Mouse (Mus musculus) gastrocnemius, adult 8-10 months (tissue): Measurements from ENCODE around the gene Samd9l. TPM values are rescaled to one million over a fixed set of nuclear protein-coding genes. Genes with fewer than 3 reads are reported as not detected.
A peak's percentile ranks its signal among the peaks of the same experiment; 100 is the strongest.
"Not testable (repeated sequence)": the region's sequence is repeated elsewhere in the genome, so short reads cannot be mapped to it uniquely, and the experiment has no call there.

Experiments
- DNase-seq, 2 experiments: peaks; one replicate each; pipeline ENCODE4 v3.0.0; 2022; ENCODE audit warnings: low spot score in 2 of 2
- total RNA-seq, 4 experiments: library from RNA; stranded (reverse); gene quantifications; 2 replicates each; pipeline ENCODE4 v1.2.4; 2022

Samd9l gene
- 1 to 10 TPM; 2.4 to 4.3 (median 3.4) TPM for total RNA-seq

- DNase-seq, result peak; percentile 31 to 43
These were observed at the start of gene Samd9l for GRCm38 (mm10) chr6:3399340-3400068. Gene Samd9l, minus strand, starts transcription at chr6:3399572.

DNA sequence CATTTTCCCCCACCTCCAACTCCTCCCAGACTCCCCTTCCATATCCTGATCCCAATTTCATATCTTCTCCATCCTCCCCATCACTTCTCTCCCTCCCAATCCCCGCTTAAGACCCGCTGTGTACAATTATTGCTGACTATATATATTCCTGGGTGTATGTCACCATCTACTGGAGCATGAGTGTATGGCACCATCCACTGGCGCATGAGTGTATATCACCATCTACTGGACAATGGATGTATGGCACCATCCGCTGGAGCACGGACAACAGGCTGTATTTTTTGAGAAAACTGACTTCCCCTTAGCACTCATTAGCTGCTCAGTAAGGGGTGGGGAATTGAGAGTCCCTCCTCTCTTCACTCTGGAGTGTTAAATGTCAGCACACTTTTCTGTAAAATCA lies 48.0 kb upstream of the Samd9l start:
- DNase-seq, result peak; percentile 18 to 24

DNA sequence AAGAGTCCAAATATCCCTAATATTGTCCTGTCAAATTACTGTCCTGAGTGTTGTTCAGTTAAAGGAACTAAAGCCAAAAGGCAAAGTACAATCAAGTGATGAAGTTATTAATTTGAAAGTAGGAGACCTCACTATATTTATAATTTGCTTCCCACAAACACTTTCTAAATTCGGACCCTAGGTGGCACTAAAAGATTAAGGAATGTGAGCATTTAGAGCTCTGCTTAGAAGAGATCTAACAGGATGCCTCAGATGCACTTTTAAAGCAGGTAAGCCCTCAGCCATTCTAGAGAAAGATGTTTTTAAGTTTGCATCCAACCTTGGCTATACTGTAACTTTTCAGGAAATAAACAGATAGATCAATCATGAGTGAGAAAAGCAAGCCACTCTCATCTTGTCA lies 44.5 kb upstream of the Samd9l start:
- DNase-seq, result no peak

DNA sequence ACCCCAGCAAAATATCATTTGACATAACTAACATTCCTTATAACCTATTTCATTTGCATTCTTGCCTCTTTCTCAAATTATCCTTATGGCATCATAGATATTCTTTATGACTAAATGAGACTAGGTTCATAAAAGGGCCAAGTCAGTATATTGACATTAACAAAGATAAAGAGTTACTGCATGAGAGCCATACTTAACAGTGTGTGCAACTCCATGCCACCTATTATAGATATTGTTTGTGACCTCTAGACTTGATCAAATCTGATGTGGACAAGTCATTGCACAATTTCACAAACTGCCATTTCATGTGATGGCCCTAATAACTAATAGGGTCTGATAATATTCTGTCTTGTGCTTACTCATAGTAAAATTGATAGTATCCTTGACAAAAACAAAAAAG lies 36.7 kb upstream of the Samd9l start:
- no peak for DNase-seq

DNA sequence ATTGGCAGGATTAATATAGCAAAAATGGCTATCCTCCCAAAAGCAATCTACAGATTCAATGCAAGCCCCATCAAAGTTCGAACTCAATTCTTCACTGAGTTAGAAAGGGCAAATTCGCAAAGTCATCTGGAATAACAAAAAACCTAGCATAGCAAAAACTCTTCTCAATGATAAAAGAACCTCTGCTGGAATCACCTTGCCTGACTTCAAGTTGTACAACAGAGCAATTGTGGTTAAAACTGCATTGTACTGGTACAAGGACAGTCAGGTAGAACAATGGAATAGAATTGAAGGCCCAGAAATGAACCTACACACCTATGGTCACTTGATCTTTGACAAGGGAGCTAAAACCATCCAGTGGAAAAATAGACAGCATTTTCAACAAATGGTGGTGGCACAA lies 31.6 kb upstream of the Samd9l start:
- not testable (repeated sequence) for DNase-seq

DNA sequence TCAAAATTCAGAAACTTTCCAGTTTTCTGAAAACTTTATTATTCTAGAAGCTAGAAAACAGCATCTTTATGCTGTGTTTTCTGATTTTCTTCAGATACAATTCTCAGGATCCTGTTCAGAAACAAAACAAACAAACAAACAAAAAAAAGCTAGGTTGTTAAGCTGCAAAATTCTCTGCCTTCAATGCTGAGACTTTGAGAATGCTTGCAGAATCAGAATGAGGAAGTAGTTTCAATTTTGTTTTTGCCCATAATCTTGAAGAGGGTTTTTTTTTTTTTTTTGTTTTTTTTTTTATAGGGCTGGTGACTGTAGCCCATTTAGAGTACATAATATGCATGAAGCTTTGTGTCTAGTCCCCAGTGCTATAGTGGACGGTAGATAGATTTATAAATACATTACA lies 27.7 kb upstream of the Samd9l start:
- no peak for DNase-seq

GRCm38 (mm10) chr6:3425333-3425732 lies 26.0 kb upstream of the Samd9l start:
- not testable (repeated sequence) for DNase-seq

GRCm38 (mm10) chr6:3424613-3425277 lies 25.4 kb upstream of the Samd9l start:
- DNase-seq, result peak in 1 of 2 experiments; percentile 31

GRCm38 (mm10) chr6:3397182-3397906 lies 2.0 kb downstream of the Samd9l start:
- not testable (repeated sequence) for DNase-seq

GRCm38 (mm10) chr6:3395921-3396611 lies 3.3 kb downstream of the Samd9l start:
- DNase-seq, result not testable (repeated sequence)

GRCm38 (mm10) chr6:3389995-3390394 lies 9.4 kb downstream of the Samd9l start:
- no peak for DNase-seq

DNA sequence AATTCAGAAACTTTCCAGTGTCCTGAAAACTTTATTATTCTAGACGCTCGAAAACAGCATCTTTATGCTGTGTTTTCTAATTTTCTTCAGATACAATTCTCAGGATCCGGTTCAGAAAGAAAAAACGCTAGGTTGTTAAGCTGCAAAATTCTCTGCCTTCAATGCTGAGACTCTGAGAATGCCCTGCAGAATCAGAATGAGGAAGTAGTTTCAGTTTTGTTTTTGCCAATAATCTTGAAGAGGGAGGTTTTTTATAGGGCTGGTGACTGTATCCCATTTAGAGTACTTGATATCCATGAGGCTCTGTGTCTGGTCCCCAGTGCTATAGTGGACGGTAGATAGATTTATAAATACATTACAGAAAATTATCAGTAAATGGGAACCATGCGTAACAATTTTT lies 12.8 kb downstream of the Samd9l start:
- no peak for DNase-seq

DNA sequence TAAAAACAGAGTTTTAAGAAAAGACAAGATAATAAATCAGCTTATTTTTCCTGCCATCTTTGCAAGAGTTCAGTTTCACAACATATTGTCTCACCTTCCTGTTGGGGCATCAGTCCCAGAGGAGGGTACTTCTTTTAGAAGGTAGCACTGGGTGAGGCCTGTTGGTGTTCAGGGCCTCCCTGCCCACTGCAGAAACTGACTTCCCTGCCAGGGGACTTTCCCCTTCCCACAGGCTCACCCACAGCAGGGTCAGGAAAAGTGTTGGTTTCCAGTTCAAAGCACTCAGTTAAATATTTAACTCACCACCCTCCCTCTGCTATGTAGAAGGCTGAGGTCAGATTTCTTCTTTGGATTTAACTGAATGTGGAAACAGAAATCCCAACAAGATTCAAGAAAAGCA lies 14.6 kb downstream of the Samd9l start:
- not testable (repeated sequence) for DNase-seq

DNA sequence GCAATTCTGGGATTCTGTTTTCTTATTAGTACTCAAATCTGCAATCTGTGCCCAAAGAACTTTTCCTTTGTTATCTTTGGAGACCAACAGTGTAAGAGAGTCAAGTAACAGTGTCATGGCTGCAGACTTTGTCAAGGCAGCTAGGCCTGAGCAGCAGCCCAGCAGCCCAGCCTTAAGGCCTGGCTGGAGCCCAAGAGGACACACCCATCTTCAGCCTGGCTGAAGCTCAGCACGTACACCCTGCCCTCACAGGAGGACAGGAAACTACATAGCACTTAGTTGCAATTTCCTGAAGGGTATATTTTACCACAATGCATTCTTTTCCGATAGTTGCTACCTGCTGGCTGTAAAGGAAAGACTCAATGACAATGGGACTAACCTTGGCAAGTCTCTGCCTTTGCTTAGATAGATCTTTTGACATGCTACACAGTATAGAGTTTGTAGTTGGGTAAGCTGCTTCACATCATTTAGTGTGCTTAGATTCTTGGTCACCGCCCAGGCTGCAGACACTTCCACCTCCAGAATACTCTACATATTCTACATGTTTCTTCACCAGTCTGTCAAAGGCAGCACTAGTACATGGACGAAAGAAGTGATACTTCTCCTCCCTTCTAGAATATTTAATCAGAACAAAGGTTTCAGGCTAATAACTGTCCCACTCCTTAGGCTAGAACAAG lies 15.1 kb downstream of the Samd9l start:
- not testable (repeated sequence) for DNase-seq

GRCm38 (mm10) chr6:3379146-3379545 lies 20.2 kb downstream of the Samd9l start:
- no peak for DNase-seq

GRCm38 (mm10) chr6:3376687-3377086 lies 22.7 kb downstream of the Samd9l start:
- no peak for DNase-seq

DNA sequence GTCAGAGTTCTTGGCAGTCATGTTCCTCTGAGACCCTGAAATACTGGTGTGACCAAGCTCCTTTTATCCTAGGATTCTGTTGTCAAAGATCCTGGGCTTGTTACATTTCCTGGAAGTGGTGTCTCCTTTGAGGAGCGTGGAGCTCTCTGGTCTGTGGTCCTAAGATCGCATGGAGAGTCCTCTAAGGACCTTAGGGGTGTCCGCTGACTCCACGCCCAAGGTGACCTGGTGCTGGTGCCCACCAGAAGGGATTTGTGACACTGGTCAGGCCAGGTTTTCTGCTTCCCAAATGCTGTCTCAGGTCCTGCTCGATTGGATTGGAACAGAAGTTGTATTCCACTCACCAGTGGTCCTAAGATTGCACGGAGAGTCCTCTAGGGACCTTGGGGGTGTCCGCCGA lies 29.8 kb downstream of the Samd9l start:
- no peak for DNase-seq

- DNase-seq, result not testable (repeated sequence)
These were observed 33.8 kb downstream of the Samd9l start for GRCm38 (mm10) chr6:3365609-3366008.

DNA sequence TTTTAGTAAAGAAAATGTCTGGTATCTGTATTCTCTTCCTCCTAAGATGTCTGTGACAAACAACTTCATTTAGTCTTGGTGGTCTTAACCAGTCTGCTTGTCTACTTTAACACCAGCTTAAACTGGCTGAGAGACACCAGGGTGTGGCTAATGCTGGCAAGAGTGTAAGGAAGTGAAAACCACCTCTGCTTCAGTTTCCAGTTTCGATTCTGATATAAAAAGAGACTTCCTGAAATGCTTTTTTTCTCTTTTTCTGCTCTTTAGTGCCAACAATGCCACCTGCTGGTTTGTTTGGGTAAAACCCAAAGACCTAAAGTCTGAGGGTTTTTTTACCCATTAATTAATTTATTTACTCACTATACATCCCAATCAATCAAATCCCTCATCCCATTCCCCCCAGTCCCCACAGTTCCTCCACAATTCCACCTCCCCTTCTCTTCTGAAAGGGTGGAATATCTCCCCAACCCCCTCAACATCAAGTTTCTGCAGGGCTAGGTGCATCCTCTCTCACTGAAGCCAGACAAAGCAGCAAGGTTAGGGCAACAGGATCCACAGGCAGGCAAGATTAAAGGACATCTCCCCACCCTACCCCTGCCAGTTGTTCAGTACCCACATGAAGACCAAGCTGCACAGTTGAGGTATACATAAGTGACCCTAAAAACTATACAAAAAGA lies 53.3 kb downstream of the Samd9l start:
- DNase-seq, result peak in 1 of 2 experiments; percentile 14

GRCm38 (mm10) chr6:3345043-3345639 lies 54.2 kb downstream of the Samd9l start:
- DNase-seq, result not testable (repeated sequence)
